Mouse (Mus musculus) lung, postnatal 0 days (tissue): Measurements from ENCODE around the gene Prkab1.

Experiments
- CTCF ChIP-seq: IDR thresholded peaks from 2 replicates; pipeline ENCODE4 v1.5.1; 2016; ENCODE audit warnings: antibody characterized with exemption, mild to moderate bottlenecking
- EP300 ChIP-seq: IDR thresholded peaks from 2 replicates; pipeline ENCODE4 v1.6.1; 2016; ENCODE audit warnings: antibody characterized with exemption, mild to moderate bottlenecking, control low read depth

DNA sequence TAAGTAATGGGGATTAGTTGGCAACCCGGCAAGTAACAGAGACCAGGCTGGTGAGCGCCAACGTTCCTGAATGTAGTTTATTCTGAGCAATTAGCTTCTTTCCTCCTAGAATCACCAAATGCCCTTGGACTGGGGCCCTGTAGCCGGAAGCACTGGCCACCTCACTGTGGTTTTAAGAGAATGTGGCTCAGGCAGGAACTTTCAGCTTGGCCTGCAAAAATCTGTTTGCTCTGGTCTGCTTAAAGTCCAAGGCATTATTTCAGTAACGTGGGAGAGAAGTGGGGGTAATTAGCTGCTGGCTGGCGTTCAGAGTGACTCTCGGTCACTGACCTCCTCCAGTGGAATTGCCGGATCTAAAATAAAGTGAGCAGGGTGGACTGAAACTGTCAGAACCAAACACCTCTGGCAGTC, 1.1 kb downstream of the Prkab1 start:
- TF ChIP-seq CTCF, result no peak
- no peak for TF ChIP-seq EP300
